Mouse (Mus musculus): ENCODE measurements around the gene Pard3.

- TF ChIP-seq POLR2A (IDR thresholded peaks at IDR 0.05; ENCODE audit: borderline replicate concordance, insufficient read depth, low read length): no peak
- TF ChIP-seq CTCF (IDR thresholded peaks at IDR 0.05; ENCODE audit: borderline replicate concordance, insufficient read depth, low read depth, low read length): no peak
These were observed 536.9 kb downstream of the Pard3 start for GRCm38 (mm10) chr8:127600641-127601040.

Data from cerebellum, adult 2 months (tissue).